Comparison of ENCODE assay signal across 20 mouse cellular contexts in genomic region chr5:75185584-75185983, GRCm38 (mm10). TPM values are rescaled to one million over a fixed set of nuclear protein-coding genes. Genes with fewer than 3 reads are reported as not detected.
DNase-seq lines count a peak whose midpoint lies in the region; ATAC-seq and TF ChIP-seq lines count a peak whose summit lies in the region.
"Had no signal": no experiment of that assay in that cellular context is flagged by ENCODE, and none has a peak within 500 bp of the region (broad histone marks: within the 10 kb centered on the region; RNA-seq: fewer than 3 reads in every experiment).

No protein-coding gene starts in this region.

- no peak overlapping the region for H3K9ac ChIP-seq in kidney, postnatal 0 days (ENCODE audit: low read depth, low read length)
- no peak overlapping the region for H3K9ac ChIP-seq in CH12.LX (ENCODE audit: insufficient read depth, low read depth)
- H3K9ac ChIP-seq: forebrain, postnatal 0 days; liver, embryonic 12.5 days had no signal

- TF ChIP-seq POLR2A in CH12.LX (IDR thresholded peaks at IDR 0.05; ENCODE audit: low read depth, low read length): no peak

- TF ChIP-seq RAD21 in CH12.LX (IDR thresholded peaks at IDR 0.05; ENCODE audit: low read depth, low read length): no peak

- dilution Hi-C loops in CH12.LX (cut with MboI; ENCODE audit: extremely low pct_ligation_motif_present, extremely low pct_unique_long_range_greater_than_20kb, low sequenced_read_pairs): no loop called here

- in situ Hi-C loops in CH12.LX (cut with MboI; ENCODE audit: low pct_ligation_motif_present, low pct_unique_long_range_greater_than_20kb, low sequenced_read_pairs): no loop called here

- no peak overlapping the region for H3K4me2 ChIP-seq in kidney, postnatal 0 days (ENCODE audit: low read length)
- no peak overlapping the region for H3K4me2 ChIP-seq in CH12.LX (ENCODE audit: insufficient read depth, low read depth, poor library complexity, severe bottlenecking)
- H3K4me2 ChIP-seq: liver, embryonic 12.5 days had no signal

- no peak for ATAC-seq in kidney, postnatal 0 days (replicated peaks; ENCODE audit: low FRiP score, low read depth)
- ATAC-seq in megakaryocyte-erythroid progenitor cell, adult 5-6 weeks (replicated peaks; ENCODE audit: low FRiP score, low TSS enrichment, poor library complexity, severe bottlenecking): no peak
- ATAC-seq: activated CD4-positive, CD25-positive, alpha-beta regulatory T cell, adult 4 months; inflammation-experienced regulatory T-cells, adult 6 months; liver, embryonic 12.5 days had no signal

- 69% methylated on average over 7 of the region's 7 CpGs for WGBS in kidney, postnatal 0 days

- no peak for TF ChIP-seq CTCF in kidney, postnatal 0 days (IDR thresholded peaks at IDR 0.05; ENCODE audit: low read depth)
- no peak for TF ChIP-seq CTCF in CH12.LX (conservative IDR thresholded peaks at IDR 0.05 in 1 of 2, IDR thresholded peaks at IDR 0.05 in 1 of 2; ENCODE audit: low read depth in 2 of 2, low read length in 2 of 2)

- intact Hi-C loops in heart, postnatal 36 days (cut with DNase I): no loop called here
- intact Hi-C loops in heart, postnatal 10 days (cut with DNase I): no loop called here

- 0 out of 2 replicates have a peak, but pooled peaks cover 2% of the 10 kb centered on the region for H3K36me3 ChIP-seq in kidney, postnatal 0 days (ENCODE audit: insufficient read depth, low read length)
- no peaks in the 10 kb centered on the region for H3K36me3 ChIP-seq in CH12.LX (replicated peaks in 1 of 2; ENCODE audit: control insufficient read depth in 1 of 2, insufficient read depth in 1 of 2, low read length in 1 of 2)
- H3K36me3 ChIP-seq: G1E; liver, embryonic 12.5 days had no signal

- peak; percentile 92 for DNase-seq in heart, adult 11 months
- no peak for DNase-seq in heart, postnatal 36 days
- peak; percentile 41 for DNase-seq in kidney, postnatal 0 days (ENCODE audit: low spot score)
- DNase-seq in kidney, adult 18-20 months: no peak
- DNase-seq in CH12.LX (ENCODE audit: extremely low read depth): peak; percentile 14
- DNase-seq in heart, postnatal 10 days: peak; percentile 11 to 23
- no peak for DNase-seq in embryo, embryonic 10.5 days (ENCODE audit: low spot score)
- DNase-seq: B cell, adult 2 months; cerebellum, adult 11-12 months; gastrocnemius, postnatal 10 days; layer of hippocampus, adult 9-11 months; right cerebral cortex, adult 18-20 months; spleen, adult 18-20 months had no signal

- no peaks in the 10 kb centered on the region for H3K27me3 ChIP-seq in kidney, postnatal 0 days (ENCODE audit: insufficient read depth, low read length)
- H3K27me3 ChIP-seq in CH12.LX (replicated peaks): no peaks in the 10 kb centered on the region
- H3K27me3 ChIP-seq: liver, embryonic 12.5 days had no signal

- no peaks in the 10 kb centered on the region for H3K4me1 ChIP-seq in kidney, postnatal 0 days (replicated peaks; ENCODE audit: insufficient read depth, low read length)
- peaks cover 6 to 28% of the 10 kb centered on the region in 2 experiments for H3K4me1 ChIP-seq in CH12.LX (ENCODE audit: control insufficient read depth in 1 of 2, insufficient read depth in 2 of 2)
- H3K4me1 ChIP-seq: liver, embryonic 12.5 days; megakaryocyte, embryonic 14.5 days had no signal

- TF ChIP-seq EP300 in CH12.LX (IDR thresholded peaks at IDR 0.05; ENCODE audit: low read length): no peak

- no peak overlapping the region for H3K27ac ChIP-seq in kidney, postnatal 0 days
- H3K27ac ChIP-seq in CH12.LX (ENCODE audit: insufficient read depth, low read depth): no peak overlapping the region
- H3K27ac ChIP-seq: liver, embryonic 12.5 days had no signal

- H3K9me3 ChIP-seq in kidney, postnatal 0 days (replicated peaks; ENCODE audit: low read length): no peaks in the 10 kb centered on the region
- no peaks in the 10 kb centered on the region for H3K9me3 ChIP-seq in CH12.LX (replicated peaks; ENCODE audit: low read length)
- H3K9me3 ChIP-seq: G1E; liver, embryonic 12.5 days; megakaryocyte, embryonic 14.5 days had no signal

- H3K79me2 ChIP-seq in CH12.LX (replicated peaks; ENCODE audit: control insufficient read depth, extremely low read depth, insufficient read depth, poor library complexity, severe bottlenecking): no peaks in the 10 kb centered on the region

- no peak overlapping the region for H3K4me3 ChIP-seq in kidney, postnatal 0 days (replicated peaks; ENCODE audit: low read depth, low read length)
- no peak overlapping the region for H3K4me3 ChIP-seq in CH12.LX (replicated peaks in 1 of 3; ENCODE audit: low read depth in 2 of 3, low read length in 2 of 3, poor library complexity in 1 of 3)
- H3K4me3 ChIP-seq: liver, embryonic 12.5 days; megakaryocyte, embryonic 14.5 days had no signal

TF ChIP-seq in CH12.LX, 34 proteins besides CTCF, POLR2A, EP300 and RAD21:
- TF ChIP-seq NELFE (IDR thresholded peaks at IDR 0.05; ENCODE audit: low read depth, low read length) (no peak), CHD1 (IDR thresholded peaks at IDR 0.05; ENCODE audit: low read depth, low read length) (no peak), ELF1 (IDR thresholded peaks at IDR 0.05; ENCODE audit: low read depth, low read length) (no peak), ETS1 (conservative IDR thresholded peaks at IDR 0.05; ENCODE audit: low read depth, low read length) (no peak), HCFC1 (IDR thresholded peaks at IDR 0.05; ENCODE audit: low read depth, low read length) (no peak), MAZ (IDR thresholded peaks at IDR 0.05; ENCODE audit: low read depth, low read length) (no peak)

RNA-seq across cellular contexts. Expression of gene Pdgfra, which starts 33.5 kb away (rescaled TPM):
- total RNA-seq in heart, postnatal 36 days (2021): 10 to 100 TPM; 30.2 to 31.7 TPM
- polyA plus RNA-seq in kidney, postnatal 0 days (2015; fragmentation: Nextera tagmentation; extraction: Ambion mirVana): 23.4 and 23.8 TPM in 2 replicates
- 0.04 and 0.25 TPM in 2 replicates for total RNA-seq in CH12.LX (2012; rRNA removed)
- total RNA-seq in CH12.LX (2014; rRNA removed): 0.13 TPM in 1 of 2 replicates, not detected in the other
- polyA plus RNA-seq in CH12.LX (2012; ENCODE audit: insufficient read length, low read depth): 0.10 and 0.13 TPM in 2 replicates
- total RNA-seq in heart, postnatal 10 days (2021): 10 to 100 TPM; 43.3 to 51.1 TPM
- not detected in 2 replicates for total RNA-seq in megakaryocyte-erythroid progenitor cell, adult 5-6 weeks (2014; fragmentation: Nextera tagmentation)
- total RNA-seq in megakaryocyte-erythroid progenitor cell, adult 5-6 weeks (2017): not detected in 2 replicates
- polyA plus RNA-seq: activated CD4-positive, CD25-positive, alpha-beta regulatory T cell, adult 4 months; G1E; inflammation-experienced regulatory T-cells, adult 6 months had no signal

Comparison
In these comparisons a context has a peak if more than half of its experiments do, and no peak if none do; other contexts are left out.
1. DNase-seq: peak in heart, adult 11 months (single experiment), kidney, postnatal 0 days (single experiment), CH12.LX (single experiment) and heart, postnatal 10 days (2 of 2); none in heart, postnatal 36 days (0 of 2), kidney, adult 18-20 months (single experiment) and embryo, embryonic 10.5 days (single experiment).
2. RNA of gene Pdgfra, which starts 33.5 kb away (total RNA-seq): 43.3 to 51.1 TPM in heart, postnatal 10 days and 30.2 to 31.7 TPM in heart, postnatal 36 days; 0.04 to 0.25 TPM in CH12.LX and not detected in megakaryocyte-erythroid progenitor cell, adult 5-6 weeks; every median in the first group is over 10 times any median in the second.